11 mouse cellular contexts compared by ENCODE assay signal in genomic region chr12:82335095-82335494, GRCm38 (mm10).
DNase-seq lines count a peak whose midpoint lies in the region; ATAC-seq and TF ChIP-seq lines count a peak whose summit lies in the region.
"Had no signal": no experiment of that assay in that cellular context is flagged by ENCODE, and none has a peak within 500 bp of the region (broad histone marks: within the 10 kb centered on the region; RNA-seq: fewer than 3 reads in every experiment).

No protein-coding gene starts in this region.

- no peak overlapping the region for H3K9ac ChIP-seq in heart, embryonic 15.5 days
- H3K9ac ChIP-seq in forebrain, embryonic 13.5 days: no peak overlapping the region
- no peak overlapping the region for H3K9ac ChIP-seq in midbrain, embryonic 14.5 days (replicated peaks; ENCODE audit: low read length)
- no peak overlapping the region for H3K9ac ChIP-seq in liver, postnatal 0 days (replicated peaks)
- H3K9ac ChIP-seq: limb, embryonic 13.5 days had no signal

- no peak overlapping the region for H3K27ac ChIP-seq in heart, embryonic 15.5 days
- H3K27ac ChIP-seq in forebrain, embryonic 13.5 days: peak overlapping the region; percentile 65
- H3K27ac ChIP-seq in midbrain, embryonic 14.5 days (replicated peaks; ENCODE audit: low read depth, low read length): peak overlapping the region; percentile 5; the same call in 1 of the 2 replicates
- no peak overlapping the region for H3K27ac ChIP-seq in liver, postnatal 0 days (ENCODE audit: low read depth)
- H3K27ac ChIP-seq: limb, embryonic 13.5 days had no signal

- no peaks in the 10 kb centered on the region for H3K9me3 ChIP-seq in heart, embryonic 15.5 days (replicated peaks)
- H3K9me3 ChIP-seq in forebrain, embryonic 13.5 days (replicated peaks): no peaks in the 10 kb centered on the region
- no peaks in the 10 kb centered on the region for H3K9me3 ChIP-seq in midbrain, embryonic 14.5 days (ENCODE audit: control insufficient read depth, low read length)
- no peaks in the 10 kb centered on the region for H3K9me3 ChIP-seq in liver, postnatal 0 days (ENCODE audit: low read length)
- H3K9me3 ChIP-seq: limb, embryonic 13.5 days had no signal

- TF ChIP-seq EP300 in liver, postnatal 0 days (IDR thresholded peaks at IDR 0.05; ENCODE audit: low read depth): no peak

- H3K36me3 ChIP-seq in heart, embryonic 15.5 days: no peaks in the 10 kb centered on the region
- H3K36me3 ChIP-seq in forebrain, embryonic 13.5 days (ENCODE audit: poor library complexity, severe bottlenecking): no peaks in the 10 kb centered on the region
- no peaks in the 10 kb centered on the region for H3K36me3 ChIP-seq in midbrain, embryonic 14.5 days (ENCODE audit: control insufficient read depth, insufficient read depth, low read length)
- no peaks in the 10 kb centered on the region for H3K36me3 ChIP-seq in liver, postnatal 0 days (replicated peaks; ENCODE audit: insufficient read depth, low read length)

- WGBS in heart, embryonic 15.5 days: 11% methylated on average over 1 of the region's 1 CpGs
- WGBS in forebrain, embryonic 13.5 days: 0% methylated on average over 1 of the region's 1 CpGs
- 0% methylated on average over 1 of the region's 1 CpGs for WGBS in midbrain, embryonic 14.5 days
- 26% methylated on average over 1 of the region's 1 CpGs for WGBS in liver, postnatal 0 days (ENCODE audit: insufficient replicate concordance)

- 0 out of 2 replicates have a peak, but pooled peaks have one; percentile 35 for ATAC-seq in heart, embryonic 15.5 days (replicated peaks; ENCODE audit: insufficient number of reproducible peaks, insufficient read depth, low FRiP score, low read depth)
- peak; percentile 39 for ATAC-seq in Patski
- peak; percentile 55; the same call in 1 of the 2 replicates for ATAC-seq in forebrain, embryonic 13.5 days
- ATAC-seq in midbrain, embryonic 14.5 days (ENCODE audit: low FRiP score, low TSS enrichment): no peak
- no peak for ATAC-seq in liver, postnatal 0 days

- in situ Hi-C loops in Patski (cut with MboI; ENCODE audit: low pct_unique_long_range_greater_than_20kb): no loop called here

- intact Hi-C loops in heart, postnatal 25 days (cut with DNase I): no loop called here

- DNase-seq in heart, postnatal 25 days (ENCODE audit: low spot score): no peak
- no peak for DNase-seq in Patski (ENCODE audit: low read depth, low spot score)
- DNase-seq in midbrain, embryonic 14.5 days: peak; percentile 52
- no peak for DNase-seq in cerebellum, postnatal 36 days
- DNase-seq in liver, postnatal 0 days: no peak
- no peak for DNase-seq in natural killer cell, adult 2 months (ENCODE audit: low spot score in 2 of 2)
- DNase-seq: cerebellum, adult 8-10 months; lung, postnatal 36 days had no signal

- CTCF ChIA-PET in Patski (lab: Charles Lee): interaction anchor here (1.0 to 1.8 kb wide), 2 partner anchors 9 to 35 kb away, joined by 3 to 4 read pairs; no protein-coding TSS in a partner anchor

- H3K4me1 ChIP-seq in heart, embryonic 15.5 days (replicated peaks): peaks cover 30% of the 10 kb centered on the region
- H3K4me1 ChIP-seq in forebrain, embryonic 13.5 days: peaks cover 44% of the 10 kb centered on the region
- peaks cover 13% of the 10 kb centered on the region for H3K4me1 ChIP-seq in midbrain, embryonic 14.5 days (ENCODE audit: control insufficient read depth, insufficient read depth, low read length)
- H3K4me1 ChIP-seq in liver, postnatal 0 days (ENCODE audit: insufficient read depth): 0 out of 2 replicates have a peak, but pooled peaks cover 2% of the 10 kb centered on the region

- POLR2A ChIA-PET in Patski (lab: Charles Lee): no interaction called here

- H3K4me2 ChIP-seq in heart, embryonic 15.5 days: no peak overlapping the region
- H3K4me2 ChIP-seq in forebrain, embryonic 13.5 days: no peak overlapping the region
- no peak overlapping the region for H3K4me2 ChIP-seq in midbrain, embryonic 14.5 days (ENCODE audit: low read length)
- H3K4me2 ChIP-seq in liver, postnatal 0 days (ENCODE audit: low read depth, low read length): no peak overlapping the region
- H3K4me2 ChIP-seq: limb, embryonic 13.5 days had no signal

- H3K4me3 ChIP-seq in heart, embryonic 15.5 days: no peak overlapping the region
- no peak overlapping the region for H3K4me3 ChIP-seq in forebrain, embryonic 13.5 days
- no peak overlapping the region for H3K4me3 ChIP-seq in midbrain, embryonic 14.5 days (replicated peaks; ENCODE audit: low read depth, low read length)
- H3K4me3 ChIP-seq in liver, postnatal 0 days (ENCODE audit: low read depth, low read length): no peak overlapping the region
- H3K4me3 ChIP-seq: limb, embryonic 13.5 days had no signal

- H3K27me3 ChIP-seq in heart, embryonic 15.5 days: no peaks in the 10 kb centered on the region
- H3K27me3 ChIP-seq in Patski: no peaks in the 10 kb centered on the region
- no peaks in the 10 kb centered on the region for H3K27me3 ChIP-seq in forebrain, embryonic 13.5 days
- H3K27me3 ChIP-seq in midbrain, embryonic 14.5 days (ENCODE audit: control insufficient read depth, insufficient read depth, low read length): no peaks in the 10 kb centered on the region
- H3K27me3 ChIP-seq in liver, postnatal 0 days (ENCODE audit: insufficient read depth, low read length): no peaks in the 10 kb centered on the region
- H3K27me3 ChIP-seq: limb, embryonic 13.5 days had no signal

- no peak for TF ChIP-seq CTCF in Patski (IDR thresholded peaks at IDR 0.05)
- TF ChIP-seq CTCF in liver, postnatal 0 days (IDR thresholded peaks at IDR 0.05; ENCODE audit: low read depth): no peak

Comparison
In these comparisons a context has a peak if more than half of its experiments do, and no peak if none do; other contexts are left out.
1. ATAC-seq: peak in heart, embryonic 15.5 days (single experiment), Patski (single experiment) and forebrain, embryonic 13.5 days (single experiment); none in midbrain, embryonic 14.5 days (single experiment) and liver, postnatal 0 days (single experiment).
2. H3K27ac ChIP-seq: peak in forebrain, embryonic 13.5 days (single experiment) and midbrain, embryonic 14.5 days (single experiment); none in heart, embryonic 15.5 days (single experiment) and liver, postnatal 0 days (single experiment).